Mouse (Mus musculus): Measurements from ENCODE around the gene Bax.

- TF ChIP-seq CTCF (IDR thresholded peaks at IDR 0.05; ENCODE audit: control insufficient read depth, insufficient read depth, low read length) = no peak
- TF ChIP-seq POLR2A (IDR thresholded peaks at IDR 0.05; ENCODE audit: borderline replicate concordance, control insufficient read depth, low read depth, low read length) = no peak
Observed at GRCm38 (mm10) chr7:45486761-45487415, 20.2 kb upstream of the Bax start, which contains the start of gene Gm45808.

All from bone marrow, adult 2 months (tissue).